Mouse (Mus musculus): ENCODE measurements at regions not wholly inside any gene's neighbourhood (a gene's known extent, or its start where the extent isn't known, plus 50 kb on each side); places are given as distances from the start of the nearest gene placed in this dataset.

DNA sequence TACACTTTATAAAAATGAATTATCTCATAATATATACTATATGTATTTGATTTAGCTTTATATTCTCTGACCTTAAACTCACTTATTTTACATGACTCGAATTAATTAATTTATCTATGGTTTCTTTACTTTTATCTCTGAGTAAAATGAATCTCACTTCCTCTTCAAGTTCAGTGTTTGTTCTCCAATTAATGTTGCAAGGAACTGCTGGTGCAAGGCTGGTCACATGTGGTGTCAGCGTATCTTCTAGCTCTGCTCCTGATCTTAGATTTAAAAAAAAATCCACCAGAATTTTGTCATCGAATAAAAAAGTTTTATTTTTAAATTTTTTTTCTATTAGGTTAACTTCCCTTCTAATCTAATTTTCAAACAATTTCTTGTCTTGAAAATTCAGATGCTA is 378.2 kb downstream of the Atp6ap1l start:
- no peak for DNase-seq
- TF ChIP-seq CTCF (IDR thresholded peaks at IDR 0.05; ENCODE audit: insufficient read depth, low read length) = no peak
- no peak for TF ChIP-seq POLR2A (IDR thresholded peaks at IDR 0.05; ENCODE audit: borderline replicate concordance, extremely low read depth, low read depth, low read length)
- Histone ChIP-seq H3K4me1 (ENCODE audit: control insufficient read depth, insufficient read depth, low read length) (no peaks in the 10 kb centered on the region), H3K4me3 (replicated peaks; ENCODE audit: extremely low read depth, low read depth, low read length) (no peak overlapping the region)
- 82% methylated on average over 3 of the region's 3 CpGs for WGBS

GRCm38 (mm10) chr13:90525801-90526200 is 379.4 kb downstream of the Atp6ap1l start:
- 81% methylated on average over 2 of the region's 2 CpGs for WGBS
- no peak overlapping the region for H3K4me3 ChIP-seq (replicated peaks; ENCODE audit: extremely low read depth, low read depth, low read length)
- TF ChIP-seq CTCF (IDR thresholded peaks at IDR 0.05; ENCODE audit: insufficient read depth, low read length) (no peak), POLR2A (IDR thresholded peaks at IDR 0.05; ENCODE audit: borderline replicate concordance, extremely low read depth, low read depth, low read length) (no peak)
- H3K4me1 ChIP-seq (ENCODE audit: control insufficient read depth, insufficient read depth, low read length) = peaks cover 2% of the 10 kb centered on the region; the same call in 1 of the 2 replicates
- DNase-seq = no peak

DNA sequence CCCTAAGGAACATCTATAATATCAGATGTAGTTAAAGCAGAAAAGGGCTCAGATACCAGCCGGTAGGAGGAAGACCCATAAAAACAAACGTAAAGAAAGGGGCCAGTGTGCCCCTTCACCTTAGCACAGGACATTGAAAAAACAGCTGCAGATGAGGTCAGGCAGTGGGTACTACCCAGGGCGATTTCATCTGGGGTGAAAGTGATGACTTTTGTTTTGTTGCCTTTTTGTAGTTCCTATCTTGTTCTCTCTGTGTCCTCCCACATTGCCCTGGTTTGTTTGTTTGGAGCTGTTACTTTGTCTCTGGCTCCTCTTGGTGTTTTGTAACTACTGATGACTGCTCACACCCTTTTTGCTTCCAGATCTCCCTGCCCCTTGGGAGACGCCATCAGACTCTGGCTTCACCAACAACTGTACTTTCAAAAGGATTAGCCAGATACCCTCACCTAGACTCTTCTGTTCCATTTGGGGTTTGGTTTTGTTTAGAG is 383.4 kb downstream of the Atp6ap1l start:
- Histone ChIP-seq H3K4me1 (ENCODE audit: control insufficient read depth, insufficient read depth, low read length) (peaks cover 2% of the 10 kb centered on the region; the same call in 1 of the 2 replicates), H3K4me3 (replicated peaks; ENCODE audit: extremely low read depth, low read depth, low read length) (no peak overlapping the region)
- TF ChIP-seq CTCF (IDR thresholded peaks at IDR 0.05; ENCODE audit: insufficient read depth, low read length) = no peak
- TF ChIP-seq POLR2A (IDR thresholded peaks at IDR 0.05; ENCODE audit: borderline replicate concordance, extremely low read depth, low read depth, low read length) = no peak
- no peak for DNase-seq
- 42% methylated on average over 4 of the region's 4 CpGs for WGBS

DNA sequence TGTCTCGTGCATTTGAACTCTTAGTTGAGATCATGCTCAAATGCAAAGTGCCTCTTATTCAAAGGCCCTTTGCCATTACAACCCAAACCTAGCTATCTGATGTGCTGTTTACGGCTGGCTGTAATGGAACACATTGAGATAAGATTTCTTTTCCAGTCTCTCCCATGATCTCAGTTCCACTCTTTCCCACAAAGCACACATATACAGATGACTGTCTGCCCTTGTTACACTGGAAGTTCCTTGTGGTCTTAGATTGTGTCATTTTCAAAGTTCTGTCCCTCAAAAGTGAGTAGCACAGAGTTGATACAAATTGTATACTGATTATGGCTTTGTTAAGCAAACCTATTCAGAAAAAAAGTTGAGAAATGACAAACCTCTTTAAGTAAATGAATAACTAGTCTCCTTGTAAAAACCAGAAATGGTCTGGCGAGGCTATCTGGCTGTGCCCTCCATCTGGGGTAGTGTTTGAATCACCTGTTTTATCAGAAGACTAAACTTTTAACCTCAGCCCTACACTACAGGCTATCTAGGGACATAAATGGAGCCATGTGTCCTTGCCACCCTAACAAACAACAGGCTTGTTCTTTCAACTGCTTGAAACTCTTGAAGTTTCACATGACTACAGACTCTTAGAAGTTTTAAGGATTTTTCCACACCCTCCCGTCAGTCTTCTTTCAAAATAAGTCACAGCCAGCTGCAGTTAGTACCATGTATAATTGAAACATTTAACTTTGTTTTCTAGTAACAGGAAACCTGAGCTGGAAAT is 384.0 kb downstream of the Atp6ap1l start:
- H3K4me3 ChIP-seq (replicated peaks; ENCODE audit: extremely low read depth, low read depth, low read length) = no peak overlapping the region
- 70% methylated on average over 4 of the region's 4 CpGs for WGBS
- DNase-seq = no peak
- TF ChIP-seq POLR2A (IDR thresholded peaks at IDR 0.05; ENCODE audit: borderline replicate concordance, extremely low read depth, low read depth, low read length) = no peak
- no peak for TF ChIP-seq CTCF (IDR thresholded peaks at IDR 0.05; ENCODE audit: insufficient read depth, low read length)
- peaks cover 5% of the 10 kb centered on the region for H3K4me1 ChIP-seq (ENCODE audit: control insufficient read depth, insufficient read depth, low read length)

DNA sequence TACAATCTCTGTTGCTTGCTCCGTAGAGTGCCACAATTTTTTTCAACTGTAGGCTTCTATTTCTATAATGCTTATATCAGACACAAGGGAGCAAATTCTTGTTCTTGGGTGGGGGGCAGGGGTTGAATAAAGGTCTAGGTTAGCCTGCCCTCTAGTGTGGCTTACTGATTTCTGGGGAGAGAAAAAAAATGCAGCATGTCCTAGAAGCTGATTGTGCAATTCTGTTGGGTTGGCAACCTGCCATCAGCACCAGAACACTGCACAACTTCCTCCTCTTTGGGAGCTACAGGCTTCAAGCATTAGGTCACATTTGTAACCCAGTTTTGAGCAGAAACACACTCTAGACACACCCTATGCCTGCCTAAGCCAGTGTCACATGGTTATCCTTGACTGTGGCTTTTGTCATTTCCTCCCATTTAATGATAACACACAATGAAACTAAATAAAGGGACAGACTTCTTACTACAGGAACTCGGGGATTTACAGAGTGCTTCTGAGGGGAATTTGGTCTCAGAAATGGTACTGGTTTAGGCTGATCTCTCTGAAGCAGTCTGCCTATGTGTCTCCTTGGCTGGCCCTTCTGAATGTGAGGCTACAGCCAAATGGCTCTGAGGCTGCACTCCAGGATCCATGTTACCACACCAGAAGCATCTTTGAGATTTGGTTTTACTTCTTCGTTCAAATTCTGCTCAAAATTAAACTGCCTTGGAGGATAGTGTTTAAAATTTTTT is 389.2 kb downstream of the Atp6ap1l start:
- peak; percentile 74 for DNase-seq
- peaks cover 5% of the 10 kb centered on the region for H3K4me1 ChIP-seq (ENCODE audit: control insufficient read depth, insufficient read depth, low read length)
- no peak overlapping the region for H3K4me3 ChIP-seq (replicated peaks; ENCODE audit: extremely low read depth, low read depth, low read length)
- TF ChIP-seq CTCF (IDR thresholded peaks at IDR 0.05; ENCODE audit: insufficient read depth, low read length) = no peak
- no peak for TF ChIP-seq POLR2A (IDR thresholded peaks at IDR 0.05; ENCODE audit: borderline replicate concordance, extremely low read depth, low read depth, low read length)
- WGBS = 19% methylated on average over 3 of the region's 3 CpGs

DNA sequence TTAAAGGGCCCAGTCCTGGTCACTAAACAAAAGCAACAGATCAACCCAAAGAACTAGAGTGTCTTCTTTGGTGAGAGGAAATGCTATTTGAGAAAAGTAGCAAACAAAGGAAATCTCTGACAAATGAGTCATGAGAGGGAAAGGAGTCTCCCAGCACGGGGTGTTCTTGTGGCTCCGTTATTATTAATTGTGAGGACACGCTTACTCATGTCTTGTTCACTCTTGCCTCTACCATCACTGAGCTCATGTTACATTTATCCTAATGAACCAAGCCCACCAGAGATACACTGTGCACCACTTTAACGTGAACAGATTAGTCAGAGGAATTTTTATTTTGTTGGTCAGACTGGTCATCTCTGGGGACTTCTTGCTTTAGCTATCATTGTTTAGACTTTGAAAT is 391.3 kb downstream of the Atp6ap1l start:
- 43% methylated on average over 4 of the region's 4 CpGs for WGBS
- Histone ChIP-seq H3K4me1 (ENCODE audit: control insufficient read depth, insufficient read depth, low read length) (peaks cover 5% of the 10 kb centered on the region), H3K4me3 (replicated peaks; ENCODE audit: extremely low read depth, low read depth, low read length) (no peak overlapping the region)
- DNase-seq = no peak
- no peak for TF ChIP-seq POLR2A (IDR thresholded peaks at IDR 0.05; ENCODE audit: borderline replicate concordance, extremely low read depth, low read depth, low read length)
- TF ChIP-seq CTCF (IDR thresholded peaks at IDR 0.05; ENCODE audit: insufficient read depth, low read length) = no peak

DNA sequence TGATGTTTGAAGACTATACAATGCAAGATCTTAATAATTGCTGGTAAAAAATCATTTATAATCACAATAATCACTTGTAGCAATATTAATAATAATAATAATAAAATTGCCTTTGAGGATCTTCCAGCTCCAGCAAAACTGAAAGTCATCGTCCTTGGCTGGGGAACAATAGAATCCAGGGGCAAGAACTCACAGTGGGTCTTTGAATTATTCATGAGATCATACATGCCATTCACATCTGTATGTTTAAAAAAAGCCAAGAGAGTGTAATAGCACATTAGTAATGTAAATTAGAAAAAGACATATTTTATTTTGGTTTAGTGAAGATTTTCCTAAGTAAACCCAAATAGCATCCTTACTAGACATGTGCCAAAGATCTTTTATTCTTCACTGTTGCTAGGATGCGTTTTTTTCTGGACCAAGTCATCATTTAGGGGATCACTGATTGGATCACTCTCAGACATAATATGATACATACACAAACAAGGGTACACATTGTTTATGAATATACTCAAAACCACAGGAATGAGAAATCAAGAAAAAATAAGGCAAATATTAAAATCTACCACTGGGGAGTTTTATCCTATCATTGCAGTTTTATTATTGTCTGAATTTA is 392.3 kb downstream of the Atp6ap1l start:
- no peak overlapping the region for H3K4me3 ChIP-seq (replicated peaks; ENCODE audit: extremely low read depth, low read depth, low read length)
- H3K4me1 ChIP-seq (ENCODE audit: control insufficient read depth, insufficient read depth, low read length) = peaks cover 5% of the 10 kb centered on the region
- TF ChIP-seq POLR2A (IDR thresholded peaks at IDR 0.05; ENCODE audit: borderline replicate concordance, extremely low read depth, low read depth, low read length) (no peak), CTCF (IDR thresholded peaks at IDR 0.05; ENCODE audit: insufficient read depth, low read length) (no peak)
- no peak for DNase-seq
- 72% methylated on average over 2 of the region's 2 CpGs for WGBS

DNA sequence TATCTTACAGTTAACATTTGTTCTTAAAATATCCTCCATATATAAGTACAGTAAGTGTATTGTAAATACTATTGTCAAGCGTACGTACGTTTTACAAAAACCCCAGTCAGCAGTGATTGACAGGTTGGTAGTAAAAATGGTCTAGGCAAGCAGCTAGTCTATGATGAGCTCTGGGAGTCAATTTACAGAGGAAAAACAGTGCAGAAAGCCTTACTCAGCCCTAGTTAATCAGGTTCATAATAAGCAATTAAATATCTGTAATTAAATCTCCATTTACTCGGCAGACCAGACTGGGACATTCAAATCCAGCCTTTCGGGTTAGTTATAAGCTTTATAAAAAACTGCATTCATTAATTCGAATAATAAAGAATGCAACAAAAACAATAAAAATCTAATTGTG is 394.7 kb downstream of the Atp6ap1l start:
- H3K4me1 ChIP-seq (ENCODE audit: control insufficient read depth, insufficient read depth, low read length) = no peaks in the 10 kb centered on the region
- H3K4me3 ChIP-seq (replicated peaks; ENCODE audit: extremely low read depth, low read depth, low read length) = no peak overlapping the region
- 82% methylated on average over 6 of the region's 6 CpGs for WGBS
- TF ChIP-seq CTCF (IDR thresholded peaks at IDR 0.05; ENCODE audit: insufficient read depth, low read length) (no peak), POLR2A (IDR thresholded peaks at IDR 0.05; ENCODE audit: borderline replicate concordance, extremely low read depth, low read depth, low read length) (no peak)
- no peak for DNase-seq

DNA sequence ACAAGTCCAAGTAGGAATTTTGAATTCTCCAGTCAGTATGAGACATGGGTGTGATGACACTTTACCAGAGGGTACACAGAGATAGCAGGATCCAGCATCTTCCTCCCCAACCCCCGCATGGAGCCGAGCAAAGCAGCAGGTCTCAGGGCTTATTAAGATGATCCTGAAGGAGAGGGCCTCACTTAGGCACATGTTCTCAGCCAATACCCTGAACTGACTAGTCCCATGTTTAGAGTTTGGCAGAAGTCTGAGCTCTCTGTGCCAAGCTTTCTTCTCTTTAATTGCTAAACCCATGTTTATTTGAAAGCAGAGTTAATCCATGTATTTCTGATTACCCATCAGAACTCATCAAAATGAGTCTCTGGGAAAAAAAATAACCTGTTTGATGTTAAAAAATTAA is 402.0 kb downstream of the Atp6ap1l start:
- Histone ChIP-seq H3K4me3 (replicated peaks; ENCODE audit: extremely low read depth, low read depth, low read length) (no peak overlapping the region), H3K4me1 (ENCODE audit: control insufficient read depth, insufficient read depth, low read length) (no peaks in the 10 kb centered on the region)
- TF ChIP-seq POLR2A (IDR thresholded peaks at IDR 0.05; ENCODE audit: borderline replicate concordance, extremely low read depth, low read depth, low read length) (no peak), CTCF (IDR thresholded peaks at IDR 0.05; ENCODE audit: insufficient read depth, low read length) (no peak)
- no peak for DNase-seq
- WGBS = 72% methylated on average over 2 of the region's 2 CpGs

Measured in lung, adult 2 months (tissue).